Mouse (Mus musculus): Measurements from ENCODE around the gene Dennd5a. TPM values are rescaled to one million over a fixed set of nuclear protein-coding genes. Genes with fewer than 3 reads are reported as not detected.
"Not testable (repeated sequence)": the region's sequence is repeated elsewhere in the genome, so short reads cannot be mapped to it uniquely, and the experiment has no call there.

Gene Dennd5a
- total and polyA plus RNA-seq, 3 experiments: 10.1 to 117 (median 70.4) TPM

DNA sequence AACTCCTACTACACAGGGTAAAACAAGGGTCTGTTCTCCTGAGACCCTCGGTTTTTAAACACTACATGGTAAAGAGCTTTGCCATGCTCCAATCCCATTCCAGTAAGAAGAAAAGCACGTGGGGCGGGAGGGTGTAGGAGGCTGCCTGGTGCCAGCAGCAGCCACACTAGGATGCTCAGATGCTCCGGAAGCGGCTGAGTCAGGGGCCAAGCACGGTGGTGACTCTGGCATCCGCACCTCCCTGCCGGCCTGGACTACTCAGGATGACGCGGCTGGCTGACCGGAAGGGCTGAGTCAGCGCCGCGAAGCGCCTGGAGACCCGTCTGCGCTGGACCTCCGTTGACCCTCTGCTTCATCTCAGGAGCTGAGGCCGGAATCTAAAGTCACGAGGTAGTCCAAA, 42.7 kb upstream of the Dennd5a start:
- no peak for ATAC-seq (ENCODE audit: extremely low read depth, insufficient number of reproducible peaks, low FRiP score, poor library complexity, severe bottlenecking)
- Histone ChIP-seq H3K36me3 (replicated peaks) (no peaks in the 10 kb centered on the region), H3K4me1 (ENCODE audit: insufficient read depth, low read depth, low read length) (peaks cover 18% of the 10 kb centered on the region), H3K9me3 (replicated peaks) (no peaks in the 10 kb centered on the region), H3K27me3 (ENCODE audit: insufficient read depth, low read length) (peaks cover 31% of the 10 kb centered on the region), H3K4me3 (ENCODE audit: low read depth, low read length) (no peak overlapping the region)
- no peak for TF ChIP-seq POLR2AphosphoS5 (IDR thresholded peaks at IDR 0.05; ENCODE audit: insufficient replicate concordance, low read depth, low read length)
- DNase-seq (ENCODE audit: low spot score): no peak

DNA sequence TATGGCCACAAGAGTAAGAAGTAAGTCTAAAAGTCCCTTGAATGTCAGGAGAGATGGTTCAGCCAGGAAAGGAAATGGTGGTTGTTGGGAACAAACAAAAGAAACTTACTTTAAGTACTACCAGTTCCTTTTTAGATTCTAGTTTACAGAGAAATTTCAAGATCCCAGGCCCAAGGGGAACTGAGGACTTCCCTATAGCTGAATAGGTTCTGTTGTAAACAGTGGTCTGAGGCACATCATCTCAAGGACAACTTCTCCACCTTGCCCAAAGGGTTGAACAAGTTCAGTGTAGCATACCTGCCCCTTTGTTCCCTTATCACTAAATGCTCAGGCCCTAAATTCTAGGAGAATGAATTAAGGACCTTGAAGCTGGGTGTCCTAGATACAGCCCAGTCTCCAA, 41.8 kb upstream of the Dennd5a start:
- ATAC-seq (ENCODE audit: extremely low read depth, insufficient number of reproducible peaks, low FRiP score, poor library complexity, severe bottlenecking): no peak
- H3K4me3 ChIP-seq (ENCODE audit: low read depth, low read length): no peak overlapping the region
- peaks cover 16% of the 10 kb centered on the region for H3K4me1 ChIP-seq (ENCODE audit: insufficient read depth, low read depth, low read length)
- TF ChIP-seq TAL1 (conservative IDR thresholded peaks at IDR 0.05; ENCODE audit: low read depth, low read length): no peak
- TF ChIP-seq POLR2AphosphoS5 (IDR thresholded peaks at IDR 0.05; ENCODE audit: insufficient replicate concordance, low read depth, low read length): no peak
- TF ChIP-seq CTCF (IDR thresholded peaks at IDR 0.05; ENCODE audit: low read depth, low read length): no peak
- TF ChIP-seq GATA2 (IDR thresholded peaks at IDR 0.05; ENCODE audit: borderline replicate concordance, low read depth, low read length): no peak
- no peak for TF ChIP-seq GATA1 (IDR thresholded peaks at IDR 0.05; ENCODE audit: borderline replicate concordance, low read length)
- H3K36me3 ChIP-seq (replicated peaks): no peaks in the 10 kb centered on the region
- no peak for DNase-seq (ENCODE audit: low spot score)
- peaks cover 39% of the 10 kb centered on the region for H3K27me3 ChIP-seq (ENCODE audit: insufficient read depth, low read length)
- no peaks in the 10 kb centered on the region for H3K9me3 ChIP-seq (replicated peaks)

DNA sequence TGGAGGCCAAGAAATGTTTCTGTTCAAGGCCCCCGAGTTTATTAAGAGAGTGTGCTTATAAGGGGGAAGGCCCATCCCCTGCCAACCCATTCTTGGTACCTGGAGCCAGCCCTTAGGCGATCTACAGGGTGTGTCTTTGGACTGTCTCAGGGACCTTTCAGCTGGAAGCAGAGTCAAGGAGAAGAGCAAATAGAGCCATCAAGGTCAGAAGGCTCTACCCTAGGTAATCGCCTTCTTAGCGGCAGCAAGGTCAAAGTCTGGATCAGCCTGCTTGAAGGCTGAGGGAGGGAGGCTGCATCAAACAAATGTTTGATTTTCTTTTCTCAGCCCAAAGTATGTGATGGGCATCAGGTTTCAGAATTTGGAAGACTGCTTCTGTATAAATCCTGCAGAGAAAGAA, 38.1 kb upstream of the Dennd5a start:
- Histone ChIP-seq H3K4me1 (ENCODE audit: insufficient read depth, low read depth, low read length) (peaks cover 3% of the 10 kb centered on the region; the same call in 1 of the 2 replicates), H3K4me3 (ENCODE audit: low read depth, low read length) (no peak overlapping the region), H3K9me3 (replicated peaks) (no peaks in the 10 kb centered on the region), H3K27me3 (ENCODE audit: insufficient read depth, low read length) (peaks cover 57% of the 10 kb centered on the region), H3K36me3 (replicated peaks) (no peaks in the 10 kb centered on the region)
- ATAC-seq (ENCODE audit: extremely low read depth, insufficient number of reproducible peaks, low FRiP score, poor library complexity, severe bottlenecking): no peak
- no peak for DNase-seq (ENCODE audit: low spot score)
- no peak for TF ChIP-seq CTCF (IDR thresholded peaks at IDR 0.05; ENCODE audit: low read depth, low read length)
- no peak for TF ChIP-seq GATA1 (IDR thresholded peaks at IDR 0.05; ENCODE audit: borderline replicate concordance, low read length)
- TF ChIP-seq POLR2AphosphoS5 (IDR thresholded peaks at IDR 0.05; ENCODE audit: insufficient replicate concordance, low read depth, low read length): no peak
- TF ChIP-seq TAL1 (conservative IDR thresholded peaks at IDR 0.05; ENCODE audit: low read depth, low read length): no peak
- TF ChIP-seq GATA2 (IDR thresholded peaks at IDR 0.05; ENCODE audit: borderline replicate concordance, low read depth, low read length): no peak

DNA sequence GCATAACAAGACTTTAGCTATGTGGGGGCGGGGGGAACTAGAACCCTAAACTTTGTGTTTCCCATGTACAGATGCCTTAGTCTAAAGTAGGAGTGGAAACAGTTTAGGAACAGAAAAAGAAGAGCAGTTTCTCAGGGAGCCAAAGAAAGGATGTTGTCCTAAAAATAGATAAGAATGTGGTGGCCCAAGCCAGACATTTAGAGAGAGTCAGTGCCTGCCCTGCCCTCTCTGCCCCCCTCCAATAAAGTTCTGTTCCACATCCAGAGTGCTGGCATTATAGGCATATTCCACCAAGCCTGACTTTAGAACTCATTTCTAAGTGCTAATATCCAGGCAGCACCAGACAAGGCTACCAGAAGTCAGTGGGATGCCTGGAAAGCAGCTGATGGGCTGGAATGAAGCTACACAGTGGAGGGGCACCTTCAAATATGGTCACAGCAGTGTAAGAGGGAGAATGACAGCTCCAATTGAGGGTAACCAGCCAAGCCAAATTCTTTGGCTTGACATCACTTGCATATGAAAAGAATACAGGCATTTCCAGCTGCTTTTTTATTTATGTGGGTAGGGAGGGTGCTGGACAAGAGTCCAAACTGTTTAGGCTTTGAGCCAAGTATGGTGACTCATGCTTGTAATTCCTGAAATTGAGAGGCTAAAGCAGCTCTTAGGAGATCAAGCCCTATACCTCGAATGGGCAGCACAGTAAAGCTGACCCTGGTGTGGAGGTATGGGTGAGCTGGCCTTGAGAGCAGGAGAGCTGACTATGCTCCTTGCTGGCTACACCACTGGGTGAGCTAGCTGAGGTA, 33.1 kb upstream of the Dennd5a start:
- no peak for ATAC-seq (ENCODE audit: extremely low read depth, insufficient number of reproducible peaks, low FRiP score, poor library complexity, severe bottlenecking)
- Histone ChIP-seq H3K27me3 (ENCODE audit: insufficient read depth, low read length) (peaks cover 45% of the 10 kb centered on the region), H3K36me3 (replicated peaks) (no peaks in the 10 kb centered on the region), H3K4me3 (ENCODE audit: low read depth, low read length) (no peak overlapping the region), H3K9me3 (replicated peaks) (no peaks in the 10 kb centered on the region), H3K4me1 (ENCODE audit: insufficient read depth, low read depth, low read length) (peaks cover 8% of the 10 kb centered on the region)
- no peak for TF ChIP-seq GATA1 (IDR thresholded peaks at IDR 0.05; ENCODE audit: borderline replicate concordance, low read length)
- no peak for DNase-seq (ENCODE audit: low spot score)

DNA sequence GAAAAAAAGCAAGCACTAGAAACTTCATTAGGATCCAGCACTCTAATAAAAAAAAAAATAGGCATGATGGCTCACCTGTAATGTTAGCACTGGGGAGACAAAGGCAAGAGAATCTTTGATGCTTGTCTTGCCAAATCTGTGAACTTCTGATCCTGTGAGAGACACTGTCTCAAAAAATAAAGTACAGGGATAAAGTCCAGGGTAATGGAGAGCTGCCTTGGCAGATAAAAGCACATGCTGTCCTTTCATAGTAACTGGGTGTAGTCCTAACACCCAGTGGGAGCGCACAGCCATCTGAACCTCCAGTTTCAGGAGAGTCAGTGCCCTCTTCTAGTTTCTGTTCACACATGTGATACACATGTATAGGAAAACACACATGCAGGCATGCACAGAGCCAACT, 31.0 kb upstream of the Dennd5a start:
- no peak overlapping the region for H3K4me3 ChIP-seq (ENCODE audit: low read depth, low read length)
- H3K27me3 ChIP-seq (ENCODE audit: insufficient read depth, low read length): peaks cover 27% of the 10 kb centered on the region
- H3K4me1 ChIP-seq (ENCODE audit: insufficient read depth, low read depth, low read length): peaks cover 11% of the 10 kb centered on the region
- no peaks in the 10 kb centered on the region for H3K36me3 ChIP-seq (replicated peaks)
- no peaks in the 10 kb centered on the region for H3K9me3 ChIP-seq (replicated peaks)
- TF ChIP-seq GATA1 (IDR thresholded peaks at IDR 0.05; ENCODE audit: borderline replicate concordance, low read length) (no peak), TAL1 (conservative IDR thresholded peaks at IDR 0.05; ENCODE audit: low read depth, low read length) (no peak), CTCF (IDR thresholded peaks at IDR 0.05; ENCODE audit: low read depth, low read length) (no peak), GATA2 (IDR thresholded peaks at IDR 0.05; ENCODE audit: borderline replicate concordance, low read depth, low read length) (no peak), POLR2AphosphoS5 (IDR thresholded peaks at IDR 0.05; ENCODE audit: insufficient replicate concordance, low read depth, low read length) (no peak)
- DNase-seq (ENCODE audit: low spot score) (no peak), ATAC-seq (ENCODE audit: extremely low read depth, insufficient number of reproducible peaks, low FRiP score, poor library complexity, severe bottlenecking) (no peak)

DNA sequence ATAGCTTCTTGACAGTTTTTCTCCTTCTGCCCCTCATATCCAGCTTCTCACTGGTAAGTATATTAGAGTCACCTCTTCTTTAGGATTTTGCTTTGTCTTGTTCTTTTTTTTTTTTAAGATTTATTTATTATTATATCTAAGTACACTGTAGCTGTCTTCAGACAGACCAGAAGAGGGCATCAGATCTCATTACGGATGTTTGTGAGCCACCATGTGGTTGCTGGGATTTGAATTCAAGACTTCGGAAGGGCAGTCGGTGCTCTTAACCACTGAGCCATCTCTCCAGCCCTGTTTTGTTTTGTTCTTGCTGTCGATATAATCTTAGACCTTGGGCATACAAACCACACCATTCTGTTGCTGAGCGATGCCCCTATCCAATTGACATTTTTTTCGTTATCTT, 26.5 kb upstream of the Dennd5a start, which contains the start of gene Tmem41b:
Gene Tmem41b (minus strand): TSS at position 155 of the 400 bp plus-strand sequence.
- not testable (repeated sequence) for H3K9me3 ChIP-seq (replicated peaks); ATAC-seq (ENCODE audit: extremely low read depth, insufficient number of reproducible peaks, low FRiP score, poor library complexity, severe bottlenecking); DNase-seq (ENCODE audit: low spot score); H3K27me3 ChIP-seq (ENCODE audit: insufficient read depth, low read length)
- Histone ChIP-seq H3K4me3 (ENCODE audit: low read depth, low read length) (peak within 1 kb of the TSS; percentile 79), H3K36me3 (replicated peaks) (peaks cover 22% of the 10 kb centered on the region), H3K4me1 (ENCODE audit: insufficient read depth, low read depth, low read length) (peaks cover 19% of the 10 kb centered on the region)

DNA sequence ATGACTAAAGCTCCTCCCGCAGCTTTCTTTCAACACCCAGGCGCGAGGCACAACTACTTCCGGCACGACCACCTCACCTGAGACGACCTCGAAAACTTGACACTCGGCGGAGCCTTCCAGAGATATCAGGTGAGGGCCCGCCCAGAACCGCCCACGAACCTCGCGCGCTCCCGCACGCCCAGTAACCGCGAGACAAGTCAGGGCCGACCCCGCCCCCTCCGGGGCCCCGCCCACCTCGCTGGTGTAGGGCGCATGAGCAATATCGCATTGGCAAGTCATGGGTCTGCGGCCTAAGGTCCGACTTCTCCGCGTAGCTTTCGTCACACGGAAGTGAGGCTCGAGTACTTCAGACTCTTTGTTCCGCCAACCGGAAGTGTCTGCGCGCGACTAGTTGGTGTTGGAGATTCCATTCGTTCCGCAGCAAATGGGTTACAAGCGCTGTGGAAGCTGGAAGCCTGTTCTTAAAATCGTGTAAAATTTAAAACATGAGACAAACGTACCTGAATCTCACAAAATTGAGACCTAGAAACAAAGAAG, 25.9 kb upstream of the Dennd5a start:
- peaks cover 19% of the 10 kb centered on the region for H3K4me1 ChIP-seq (ENCODE audit: insufficient read depth, low read depth, low read length)
- H3K4me3 ChIP-seq (ENCODE audit: low read depth, low read length): peak overlapping the region; percentile 79
- peak; percentile 97 for ATAC-seq (ENCODE audit: extremely low read depth, insufficient number of reproducible peaks, low FRiP score, poor library complexity, severe bottlenecking)
- H3K27me3 ChIP-seq (ENCODE audit: insufficient read depth, low read length): peaks cover 4% of the 10 kb centered on the region
- TF ChIP-seq GATA2 (IDR thresholded peaks at IDR 0.05; ENCODE audit: borderline replicate concordance, low read depth, low read length): no peak
- TF ChIP-seq GATA1 (IDR thresholded peaks at IDR 0.05; ENCODE audit: borderline replicate concordance, low read length): no peak
- TF ChIP-seq POLR2AphosphoS5 (IDR thresholded peaks at IDR 0.05; ENCODE audit: insufficient replicate concordance, low read depth, low read length): no peak
- peak; percentile 72 for DNase-seq (ENCODE audit: low spot score)
- H3K9me3 ChIP-seq (replicated peaks): no peaks in the 10 kb centered on the region
- peaks cover 28% of the 10 kb centered on the region for H3K36me3 ChIP-seq (replicated peaks)
